Mouse (Mus musculus) embryonic facial prominence, embryonic 12.5 days (tissue): ENCODE measurements around the gene Ralbp1. TPM values are rescaled to one million over a fixed set of nuclear protein-coding genes. Genes with fewer than 3 reads are reported as not detected.

ENCODE experiments used
- ATAC-seq: fragments of 200-750 bp; cut with Nextera tagmentation; 2 replicates; pipeline ENCODE4 v1.8.0; 2017; ENCODE audit not compliant: insufficient number of reproducible peaks, insufficient read depth, low FRiP score, low TSS enrichment
- H3K27ac ChIP-seq: fragments of 300-500 bp; sonication (generic); 2 replicates; pipeline ENCODE4 v1.5.1; 2016; ENCODE audit warnings: mild to moderate bottlenecking
- H3K27me3 ChIP-seq: fragments of 300-500 bp; sonication (generic); 2 replicates; pipeline ENCODE4 v1.6.1; 2016; ENCODE audit warnings: mild to moderate bottlenecking, moderate library complexity
- H3K36me3 ChIP-seq: fragments of 300-500 bp; sonication (generic); 2 replicates; pipeline ENCODE4 v1.6.1; 2016; ENCODE audit warnings: mild to moderate bottlenecking
- H3K4me1 ChIP-seq: fragments of 300-500 bp; sonication (generic); 2 replicates; pipeline ENCODE4 v1.6.1; 2016
- H3K4me2 ChIP-seq: fragments of 300-500 bp; sonication (generic); replicated peaks from 2 replicates; pipeline ENCODE4 v1.6.1; 2016; ENCODE audit warnings: mild to moderate bottlenecking, moderate library complexity
- H3K4me3 ChIP-seq: fragments of 300-500 bp; sonication (generic); 2 replicates; pipeline ENCODE4 v1.5.1; 2016; ENCODE audit warnings: mild to moderate bottlenecking
- H3K9ac ChIP-seq: fragments of 300-500 bp; sonication (generic); 2 replicates; pipeline ENCODE4 v1.6.1; 2016; ENCODE audit warnings: mild to moderate bottlenecking, moderate library complexity
- H3K9me3 ChIP-seq: fragments of 300-500 bp; sonication (generic); 2 replicates; pipeline ENCODE4 v1.6.1; 2016; ENCODE audit warnings: mild to moderate bottlenecking, moderate library complexity
- whole genome bisulfite sequencing: fragments of 180-500 bp; shearing (Covaris S2); methylation state at CpG from one replicate; pipeline ENCODE4 v1.1.7; 2016; 5-methylcytosine and 5-hydroxymethylcytosine counted together
- polyA plus RNA-seq: library from polyadenylated mRNA; unstranded; fragments of >200 nt; fragmentation: Nextera tagmentation; extraction: Ambion mirVana; gene quantifications from 2 replicates; pipeline ENCODE4 v1.2.1, GENCODE M21; 2016

Gene Ralbp1
- polyA plus RNA-seq, 1 experiment from 2014 or later, result 65.7 TPM

DNA sequence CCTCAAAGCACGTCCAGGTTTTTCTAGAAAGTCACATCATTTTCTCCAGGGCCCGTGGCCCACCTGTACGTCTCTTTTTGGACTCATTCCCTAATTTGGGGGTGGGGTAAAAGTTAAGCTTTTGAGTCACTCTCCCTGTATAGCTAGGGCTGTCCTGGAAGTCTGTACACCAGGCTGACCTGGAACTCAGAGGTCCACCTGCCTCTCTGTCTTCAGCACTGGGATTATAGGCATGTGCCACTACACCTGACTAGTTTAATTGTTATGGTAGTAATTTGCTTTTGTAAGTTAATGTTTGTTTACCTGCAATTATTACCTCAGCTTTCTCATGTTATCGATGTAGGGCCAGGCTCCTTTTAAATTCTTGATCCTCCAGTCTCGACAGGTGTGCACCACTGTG, 63.2 kb downstream of the Ralbp1 start:
- Histone ChIP-seq H3K27me3 (no peaks in the 10 kb centered on the region), H3K27ac (no peak overlapping the region), H3K4me1 (no peaks in the 10 kb centered on the region), H3K4me2 (no peak overlapping the region), H3K9me3 (no peaks in the 10 kb centered on the region), H3K36me3 (peaks cover 49% of the 10 kb centered on the region), H3K9ac (no peak overlapping the region), H3K4me3 (no peak overlapping the region)
- ATAC-seq, result no peak
- WGBS, result 93% methylated on average over 5 of the region's 5 CpGs

DNA sequence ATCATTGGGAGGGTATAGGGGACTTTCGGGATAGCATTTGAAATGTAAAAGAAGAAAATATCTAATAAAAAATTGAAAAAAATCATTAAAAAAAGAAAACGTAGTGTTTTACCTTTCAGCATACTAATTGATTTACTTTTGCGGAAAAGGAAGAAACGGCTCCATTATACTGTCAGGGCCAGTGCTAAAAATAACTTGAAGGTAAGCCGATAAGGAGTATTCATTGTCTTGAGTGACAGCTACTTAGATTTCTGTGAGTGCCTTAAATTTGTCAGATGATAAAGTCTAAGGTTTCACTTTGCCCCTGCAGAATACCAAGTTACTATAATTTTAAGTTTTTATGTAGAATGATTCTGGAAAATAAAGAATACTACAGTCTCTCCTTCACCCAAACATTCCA, 65.4 kb downstream of the Ralbp1 start:
- WGBS, result 72% methylated on average over 5 of the region's 5 CpGs
- no peak overlapping the region for H3K9ac ChIP-seq
- peaks cover 63% of the 10 kb centered on the region for H3K36me3 ChIP-seq
- no peaks in the 10 kb centered on the region for H3K27me3 ChIP-seq
- no peaks in the 10 kb centered on the region for H3K9me3 ChIP-seq
- no peaks in the 10 kb centered on the region for H3K4me1 ChIP-seq
- no peak overlapping the region for H3K4me2 ChIP-seq
- H3K4me3 ChIP-seq, result no peak overlapping the region
- no peak for ATAC-seq
- no peak overlapping the region for H3K27ac ChIP-seq

GRCm38 (mm10) chr17:65813763-65814162, 71.8 kb downstream of the Ralbp1 start:
- H3K4me3 ChIP-seq, result no peak overlapping the region
- no peak overlapping the region for H3K9ac ChIP-seq
- 94% methylated on average over 8 of the region's 8 CpGs for WGBS
- ATAC-seq, result no peak
- peaks cover 61% of the 10 kb centered on the region for H3K36me3 ChIP-seq
- H3K27me3 ChIP-seq, result no peaks in the 10 kb centered on the region
- no peaks in the 10 kb centered on the region for H3K4me1 ChIP-seq
- no peak overlapping the region for H3K4me2 ChIP-seq
- no peaks in the 10 kb centered on the region for H3K9me3 ChIP-seq
- no peak overlapping the region for H3K27ac ChIP-seq

DNA sequence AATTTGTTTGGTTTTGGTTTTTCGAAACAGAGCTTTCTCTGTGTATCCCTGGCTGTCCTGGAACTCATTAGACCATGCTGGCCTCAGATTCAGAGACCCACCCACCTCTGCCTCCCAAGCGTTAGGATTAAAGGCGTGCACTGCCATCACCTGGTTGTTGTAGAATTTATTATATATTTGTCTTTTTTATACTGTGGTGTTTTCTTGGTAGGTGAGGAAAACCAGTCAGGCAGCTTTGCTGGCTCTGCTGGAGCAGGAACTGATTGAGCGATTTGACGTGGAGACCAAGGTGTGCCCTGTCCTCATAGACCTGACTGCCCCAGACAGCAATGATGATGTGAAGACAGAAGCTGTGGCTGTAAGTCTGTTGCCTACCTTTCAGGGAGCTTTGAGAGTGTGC, 74.6 kb downstream of the Ralbp1 start:
- no peak for ATAC-seq
- Histone ChIP-seq H3K27ac (no peak overlapping the region), H3K4me2 (no peak overlapping the region), H3K4me3 (no peak overlapping the region), H3K27me3 (no peaks in the 10 kb centered on the region), H3K4me1 (no peaks in the 10 kb centered on the region), H3K36me3 (peaks cover 43% of the 10 kb centered on the region), H3K9ac (no peak overlapping the region), H3K9me3 (no peaks in the 10 kb centered on the region)
- WGBS, result 71% methylated on average over 5 of the region's 5 CpGs

DNA sequence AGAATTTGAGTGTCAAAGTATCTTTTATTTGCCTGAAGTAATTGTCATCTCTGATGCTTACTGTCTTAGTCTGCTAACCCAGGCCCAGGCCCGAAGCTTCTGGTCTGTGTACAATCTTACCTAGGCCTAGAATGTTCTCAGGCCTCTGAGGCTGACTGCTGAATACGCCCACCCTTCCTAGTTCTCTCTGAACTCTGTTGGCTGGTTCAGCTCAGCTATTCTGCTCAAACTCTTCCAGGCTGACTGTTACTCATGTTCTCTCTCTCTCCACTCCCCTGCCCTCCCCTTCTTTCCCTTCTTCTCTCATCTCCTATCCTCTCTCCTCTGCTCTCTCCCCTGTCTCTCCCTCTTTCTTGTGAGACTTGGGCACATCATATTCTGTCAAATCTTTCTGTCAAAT, 79.2 kb downstream of the Ralbp1 start:
- 79% methylated on average over 2 of the region's 2 CpGs for WGBS

GRCm38 (mm10) chr17:65805966-65806365, 79.6 kb downstream of the Ralbp1 start:
- ATAC-seq, result no peak
- Histone ChIP-seq H3K4me1 (no peaks in the 10 kb centered on the region), H3K27me3 (no peaks in the 10 kb centered on the region), H3K27ac (no peak overlapping the region), H3K9me3 (no peaks in the 10 kb centered on the region), H3K4me2 (no peak overlapping the region), H3K36me3 (peaks cover 21% of the 10 kb centered on the region), H3K9ac (no peak overlapping the region), H3K4me3 (no peak overlapping the region)
- 79% methylated on average over 4 of the region's 4 CpGs for WGBS

More for the DNA sequence above, 79.2 kb downstream of the Ralbp1 start:
- H3K4me2 ChIP-seq, result no peak overlapping the region
- H3K4me3 ChIP-seq, result no peak overlapping the region
- H3K36me3 ChIP-seq, result peaks cover 25% of the 10 kb centered on the region
- no peaks in the 10 kb centered on the region for H3K9me3 ChIP-seq
- no peak overlapping the region for H3K27ac ChIP-seq
- H3K4me1 ChIP-seq, result no peaks in the 10 kb centered on the region
- no peaks in the 10 kb centered on the region for H3K27me3 ChIP-seq
- no peak for ATAC-seq
- H3K9ac ChIP-seq, result no peak overlapping the region

DNA sequence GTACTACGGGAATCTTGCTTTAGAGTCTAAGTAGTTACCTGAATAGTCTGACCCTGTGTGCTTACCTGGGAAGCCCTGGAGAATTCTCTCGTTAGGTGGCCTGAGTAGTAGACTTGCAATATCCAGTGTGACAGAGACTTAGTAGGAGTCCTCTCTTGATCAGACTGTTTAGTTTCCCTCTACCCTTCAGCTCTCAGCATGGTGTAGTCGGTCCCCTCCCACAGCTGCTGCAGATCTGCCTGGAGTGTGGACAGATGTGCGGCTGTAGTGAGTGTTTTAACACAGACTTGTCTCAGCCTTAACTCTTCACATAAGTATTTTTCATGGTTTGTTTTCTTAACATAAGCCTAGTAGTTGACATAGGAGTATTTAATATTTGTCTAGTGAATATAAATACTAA, 83.6 kb downstream of the Ralbp1 start:
- Histone ChIP-seq H3K4me2 (no peak overlapping the region), H3K9ac (no peak overlapping the region), H3K27ac (no peak overlapping the region), H3K4me1 (no peaks in the 10 kb centered on the region), H3K4me3 (no peak overlapping the region), H3K9me3 (no peaks in the 10 kb centered on the region), H3K27me3 (no peaks in the 10 kb centered on the region), H3K36me3 (peaks cover 13% of the 10 kb centered on the region)
- ATAC-seq, result no peak
- WGBS, result 83% methylated on average over 4 of the region's 4 CpGs

GRCm38 (mm10) chr17:65800451-65800850, 85.1 kb downstream of the Ralbp1 start:
- WGBS, result 88% methylated on average over 6 of the region's 6 CpGs
- no peaks in the 10 kb centered on the region for H3K4me1 ChIP-seq
- no peak overlapping the region for H3K27ac ChIP-seq
- ATAC-seq, result no peak
- peaks cover 13% of the 10 kb centered on the region for H3K36me3 ChIP-seq
- H3K4me2 ChIP-seq, result no peak overlapping the region
- no peak overlapping the region for H3K9ac ChIP-seq
- no peaks in the 10 kb centered on the region for H3K9me3 ChIP-seq
- H3K27me3 ChIP-seq, result no peaks in the 10 kb centered on the region
- H3K4me3 ChIP-seq, result no peak overlapping the region

GRCm38 (mm10) chr17:65799353-65799752, 86.2 kb downstream of the Ralbp1 start:
- Histone ChIP-seq H3K27me3 (no peaks in the 10 kb centered on the region), H3K36me3 (peaks cover 15% of the 10 kb centered on the region), H3K9ac (no peak overlapping the region), H3K4me1 (no peaks in the 10 kb centered on the region), H3K4me2 (no peak overlapping the region), H3K27ac (no peak overlapping the region), H3K4me3 (no peak overlapping the region), H3K9me3 (no peaks in the 10 kb centered on the region)
- WGBS, result 88% methylated on average over 1 of the region's 1 CpGs
- ATAC-seq, result no peak

- Histone ChIP-seq H3K27me3 (no peaks in the 10 kb centered on the region), H3K36me3 (peaks cover 11% of the 10 kb centered on the region), H3K9ac (no peak overlapping the region), H3K9me3 (no peaks in the 10 kb centered on the region), H3K27ac (no peak overlapping the region), H3K4me1 (no peaks in the 10 kb centered on the region), H3K4me3 (no peak overlapping the region), H3K4me2 (no peak overlapping the region)
- 75% methylated on average over 4 of the region's 4 CpGs for WGBS
- no peak for ATAC-seq
These were observed 87.2 kb downstream of the Ralbp1 start for GRCm38 (mm10) chr17:65798446-65798845.

Other genes with a start within 250 kb of the Ralbp1 start
- gene Txndc2, start 243.6 kb downstream of the Ralbp1 start, polyA plus RNA-seq, result 0.14 TPM in 1 of 2 replicates, not detected in the other
- gene Rab31, start 113.0 kb downstream of the Ralbp1 start, polyA plus RNA-seq, result 66.0 and 66.7 TPM in 2 replicates
- gene Ppp4r1, start 103.2 kb downstream of the Ralbp1 start, polyA plus RNA-seq, result 54.5 and 57.7 TPM in 2 replicates
- gene Twsg1, start 65.4 kb upstream of the Ralbp1 start, polyA plus RNA-seq, result 134 and 143 TPM in 2 replicates
- gene Ankrd12, start 191.3 kb upstream of the Ralbp1 start, polyA plus RNA-seq, result 37.5 and 39.2 TPM in 2 replicates
- 282 and 295 TPM in 2 replicates for gene Ndufv2, start 215.8 kb upstream of the Ralbp1 start, polyA plus RNA-seq
- 40.2 and 41.7 TPM in 2 replicates for gene Washc1, start 225.7 kb upstream of the Ralbp1 start, polyA plus RNA-seq
- 29.4 and 32.9 TPM in 2 replicates for gene Ddx11, start 237.7 kb upstream of the Ralbp1 start, polyA plus RNA-seq